Mouse (Mus musculus) C2C12 (cell line): Measurements from ENCODE around the gene Stx4a. TPM values are rescaled to one million over a fixed set of nuclear protein-coding genes. Genes with fewer than 3 reads are reported as not detected.

ENCODE experiments used
- H3K27me3 ChIP-seq: one replicate; pipeline ENCODE4 v1.6.1; 2011; ENCODE audit not compliant: control insufficient read depth, insufficient read depth, insufficient read length
- H3K36me3 ChIP-seq: one replicate; pipeline ENCODE4 v1.6.1; 2011; ENCODE audit not compliant: control insufficient read depth, insufficient read depth
- H3K4me3 ChIP-seq: one replicate; pipeline ENCODE4 v1.5.1; 2011; ENCODE audit warnings: mild to moderate bottlenecking, control low read depth; ENCODE audit not compliant: poor library complexity, insufficient read depth, severe bottlenecking
- H3K79me2 ChIP-seq: one replicate; pipeline ENCODE4 v1.6.1; 2011; ENCODE audit not compliant: control insufficient read depth, insufficient read depth
- H3K79me3 ChIP-seq: one replicate; pipeline ENCODE4 v1.6.1; 2011; ENCODE audit warnings: low read depth, control low read depth
- H3ac ChIP-seq: one replicate; pipeline ENCODE3; 2011; ENCODE audit warnings: low read depth; ENCODE audit not compliant: control insufficient read depth, insufficient read length
- CEBPB ChIP-seq: IDR thresholded peaks from one replicate; pipeline ENCODE4 v1.6.1; 2011; ENCODE audit warnings: low read depth, mild to moderate bottlenecking, control low read depth, moderate library complexity
- CTCF ChIP-seq: IDR thresholded peaks from one replicate; pipeline ENCODE4 v1.5.1; 2011; ENCODE audit not compliant: control insufficient read depth, insufficient read depth, insufficient read length
- FOSL1 ChIP-seq: IDR thresholded peaks from one replicate; pipeline ENCODE4 v1.8.0; 2011; ENCODE audit warnings: mild to moderate bottlenecking, low read length; ENCODE audit not compliant: poor library complexity, insufficient read depth, severe bottlenecking
- MAX ChIP-seq: IDR thresholded peaks from one replicate; pipeline ENCODE4 v1.6.1; 2011; ENCODE audit warnings: mild to moderate bottlenecking, control low read depth
- MYOD1 ChIP-seq: IDR thresholded peaks from one replicate; pipeline ENCODE4 v1.6.1; 2011; ENCODE audit warnings: low read depth; ENCODE audit not compliant: control insufficient read depth, insufficient read length
- MYOG ChIP-seq: IDR thresholded peaks from one replicate; pipeline ENCODE4 v1.6.1; 2011; ENCODE audit not compliant: control insufficient read depth, insufficient read length; ENCODE audit errors: extremely low read depth
- USF1 ChIP-seq: IDR thresholded peaks from one replicate; pipeline ENCODE4 v1.6.1; 2011; ENCODE audit warnings: low read depth, mild to moderate bottlenecking, control low read depth, moderate library complexity
- polyA plus RNA-seq: library from polyadenylated mRNA; unstranded; fragments of >200 nt; fragmentation: generic; extraction: Trizol; gene quantifications from one replicate; pipeline ENCODE4 v1.2.1, GENCODE M21; 2012; ENCODE audit warnings: missing spikeins

Stx4a gene
- polyA plus RNA-seq, 1 experiment = 50.8 TPM

DNA sequence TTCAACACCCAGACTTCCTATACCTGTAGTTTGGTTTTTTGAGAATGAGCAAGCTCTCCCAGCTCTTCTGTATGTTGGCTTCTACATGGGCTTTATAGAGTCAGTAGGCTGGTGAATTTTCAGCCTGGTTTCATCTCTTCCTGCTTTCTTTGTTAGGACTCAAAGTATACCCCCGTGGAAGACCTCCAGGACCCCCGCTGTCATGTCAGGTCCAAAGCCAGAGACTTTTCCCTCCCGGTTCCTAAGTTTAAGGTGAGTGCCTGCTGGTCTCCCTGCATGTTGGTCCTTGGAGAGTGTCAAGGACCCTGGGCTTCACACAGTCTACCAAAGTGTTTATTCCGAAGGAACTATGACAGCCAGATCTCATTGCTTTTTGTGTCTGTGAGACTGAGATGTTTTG, 45.7 kb upstream of the Stx4a start:
- Histone ChIP-seq H3K79me3 (peaks cover 30% of the 10 kb centered on the region), H3ac (no peak overlapping the region), H3K4me3 (peak overlapping the region; percentile 52), H3K27me3 (no peaks in the 10 kb centered on the region), H3K79me2 (peaks cover 47% of the 10 kb centered on the region), H3K36me3 (peaks cover 41% of the 10 kb centered on the region)
- TF ChIP-seq MYOG (no peak), CEBPB (no peak), FOSL1 (no peak), USF1 (no peak), CTCF (no peak), MAX (no peak), MYOD1 (no peak)

DNA sequence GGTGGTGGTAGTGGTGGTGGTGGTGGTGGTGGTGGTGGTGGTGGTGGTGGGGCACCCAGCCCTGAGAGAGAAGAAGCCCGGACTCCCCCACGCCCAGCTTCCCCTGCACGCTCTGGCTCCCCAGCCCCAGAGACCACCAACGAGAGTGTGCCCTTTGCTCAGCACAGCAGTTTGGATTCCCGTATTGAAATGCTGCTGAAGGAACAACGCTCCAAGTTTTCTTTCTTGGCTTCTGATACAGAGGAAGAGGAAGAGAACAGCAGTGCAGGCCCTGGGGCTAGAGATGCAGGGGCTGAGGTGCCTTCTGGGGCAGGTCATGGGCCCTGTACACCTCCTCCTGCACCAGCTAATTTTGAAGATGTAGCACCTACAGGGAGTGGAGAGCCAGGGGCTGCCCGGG, 38.8 kb upstream of the Stx4a start, which contains the start of gene Gm49388:
TSS of gene Gm49388 (plus strand) at position 301 of the 400 bp plus-strand sequence.
- Histone ChIP-seq H3K27me3 (no peaks in the 10 kb centered on the region), H3K79me3 (peaks cover 6% of the 10 kb centered on the region), H3K4me3 (no peak within 1 kb of the TSS), H3K79me2 (peaks cover 19% of the 10 kb centered on the region), H3ac (no peak within 1 kb of the TSS), H3K36me3 (peaks cover 70% of the 10 kb centered on the region)
- TF ChIP-seq USF1 (no peak), CTCF (no peak), FOSL1 (no peak), MYOG (no peak), MYOD1 (no peak), MAX (no peak), CEBPB (no peak)

DNA sequence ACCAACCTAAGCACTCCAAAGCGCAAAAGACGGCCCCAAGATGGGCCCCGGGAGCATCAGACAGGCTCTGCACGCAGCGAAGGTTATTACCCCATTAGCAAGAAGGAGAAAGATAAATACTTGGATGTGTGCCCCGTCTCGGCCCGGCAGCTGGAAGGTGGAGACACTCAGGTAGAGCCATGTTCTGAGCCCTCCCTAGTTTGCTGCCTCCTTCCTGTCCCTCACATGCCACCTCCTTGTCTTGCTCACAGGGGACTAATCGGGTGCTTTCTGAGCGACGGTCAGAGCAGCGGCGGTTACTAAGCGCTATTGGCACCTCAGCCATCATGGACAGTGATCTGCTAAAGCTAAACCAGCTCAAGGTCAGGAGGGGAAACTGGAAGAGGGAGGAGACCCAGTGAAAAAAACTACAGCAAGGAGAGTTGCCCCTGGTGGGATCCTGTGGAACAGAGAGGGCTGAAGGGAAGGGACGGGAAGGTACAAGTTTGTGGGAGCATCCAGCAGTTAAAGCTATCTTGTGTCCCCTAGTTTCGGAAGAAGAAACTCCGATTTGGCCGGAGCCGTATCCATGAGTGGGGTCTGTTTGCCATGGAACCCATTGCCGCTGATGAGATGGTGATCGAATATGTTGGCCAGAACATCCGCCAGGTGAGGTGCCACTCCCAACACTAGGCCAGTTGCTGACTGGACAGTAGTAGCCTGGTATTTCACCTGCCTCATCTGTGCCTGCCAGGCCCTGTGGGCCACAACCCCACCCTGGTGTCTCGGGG, 26.8 kb upstream of the Stx4a start:
- H3K27me3 ChIP-seq = no peaks in the 10 kb centered on the region
- no peaks in the 10 kb centered on the region for H3K79me2 ChIP-seq
- peaks cover 59% of the 10 kb centered on the region for H3K36me3 ChIP-seq
- no peaks in the 10 kb centered on the region for H3K79me3 ChIP-seq
- TF ChIP-seq MYOD1 (no peak), FOSL1 (no peak), CTCF (no peak), MYOG (no peak), USF1 (no peak), CEBPB (no peak), MAX (no peak)
- no peak overlapping the region for H3K4me3 ChIP-seq
- H3ac ChIP-seq = no peak overlapping the region

DNA sequence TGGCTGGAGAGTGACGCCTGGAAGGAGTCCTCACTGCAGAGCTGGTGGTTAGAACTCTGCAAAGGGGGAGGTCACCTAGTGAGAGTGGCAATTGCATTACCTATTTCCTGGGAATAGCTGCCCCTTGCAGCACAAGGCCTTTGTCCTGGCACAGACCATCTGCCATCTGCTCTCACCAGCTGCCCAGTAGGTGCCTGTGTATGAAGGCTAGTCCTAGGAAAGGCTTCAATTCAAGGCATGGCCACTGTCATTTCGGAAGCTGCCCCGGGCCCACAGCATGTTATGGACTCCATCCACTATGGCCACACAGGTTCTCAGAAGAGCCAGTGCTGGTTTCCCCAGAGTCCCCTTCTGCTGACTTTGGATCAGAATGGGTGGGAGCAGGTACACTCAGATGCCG, 25.5 kb upstream of the Stx4a start:
- Histone ChIP-seq H3K36me3 (peaks cover 48% of the 10 kb centered on the region), H3ac (no peak overlapping the region)
- TF ChIP-seq CEBPB = no peak
- no peak for TF ChIP-seq MYOD1
- TF ChIP-seq MAX = no peak
- no peak for TF ChIP-seq CTCF
- no peak for TF ChIP-seq FOSL1
- TF ChIP-seq MYOG = no peak
- no peak for TF ChIP-seq USF1

DNA sequence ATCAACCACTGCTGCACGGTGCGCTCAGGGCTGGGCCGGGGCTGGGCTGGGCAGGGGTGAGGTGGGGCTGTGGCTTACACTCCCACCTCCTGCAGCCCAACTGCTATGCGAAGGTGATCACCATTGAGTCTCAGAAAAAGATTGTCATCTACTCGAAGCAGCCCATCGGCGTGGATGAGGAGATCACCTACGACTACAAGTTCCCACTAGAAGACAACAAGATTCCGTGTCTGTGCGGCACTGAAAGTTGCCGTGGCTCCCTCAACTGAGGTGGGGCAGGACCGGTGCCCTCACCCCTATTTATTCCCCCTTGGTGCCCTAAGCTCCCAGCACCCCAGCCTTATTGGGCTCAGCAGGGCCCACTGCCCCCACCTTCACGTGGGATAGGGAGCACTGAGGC, 24.9 kb upstream of the Stx4a start:
- peaks cover 47% of the 10 kb centered on the region for H3K36me3 ChIP-seq
- TF ChIP-seq FOSL1 (no peak), CTCF (no peak)
- no peaks in the 10 kb centered on the region for H3K79me3 ChIP-seq
- H3ac ChIP-seq = no peak overlapping the region
- H3K4me3 ChIP-seq = no peak overlapping the region
- H3K79me2 ChIP-seq = no peaks in the 10 kb centered on the region
- H3K27me3 ChIP-seq = no peaks in the 10 kb centered on the region

More for the DNA sequence above, 25.5 kb upstream of the Stx4a start:
- H3K27me3 ChIP-seq = no peaks in the 10 kb centered on the region
- H3K4me3 ChIP-seq = no peak overlapping the region
- H3K79me2 ChIP-seq = no peaks in the 10 kb centered on the region
- no peaks in the 10 kb centered on the region for H3K79me3 ChIP-seq

DNA sequence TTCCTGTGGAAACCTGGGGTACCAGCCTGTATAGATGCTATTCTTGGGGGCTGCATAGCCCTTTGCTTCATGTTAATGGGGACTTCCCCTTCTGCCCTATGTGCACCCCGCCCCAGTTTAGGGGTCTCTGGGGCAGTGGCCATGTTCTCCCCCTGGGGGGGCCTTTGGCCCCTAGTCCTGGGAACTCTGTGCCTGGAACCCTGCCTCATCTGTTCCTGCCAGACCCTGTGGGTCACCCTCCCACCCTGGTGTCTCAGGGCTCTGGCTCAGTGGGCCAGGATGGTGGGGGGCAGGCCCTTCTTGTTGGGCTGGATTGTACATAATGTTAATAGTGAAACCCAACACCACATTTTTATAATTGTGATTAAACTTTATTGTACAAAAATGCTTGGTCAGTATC, 24.4 kb upstream of the Stx4a start:
- Histone ChIP-seq H3K27me3 (no peaks in the 10 kb centered on the region), H3K4me3 (no peak overlapping the region), H3K36me3 (peaks cover 44% of the 10 kb centered on the region), H3K79me2 (no peaks in the 10 kb centered on the region), H3K79me3 (no peaks in the 10 kb centered on the region), H3ac (no peak overlapping the region)
- no peak for TF ChIP-seq FOSL1
- TF ChIP-seq CEBPB = no peak
- TF ChIP-seq USF1 = no peak
- TF ChIP-seq MAX = no peak
- TF ChIP-seq CTCF = no peak
- TF ChIP-seq MYOD1 = no peak
- TF ChIP-seq MYOG = no peak
